Mouse (Mus musculus) left cerebral cortex, adult 6 months (tissue): ENCODE measurements around the gene Dhps. TPM values are rescaled to one million over a fixed set of nuclear protein-coding genes. Genes with fewer than 3 reads are reported as not detected.

Experiments used
- long read RNA-seq, 2 experiments: library from polyadenylated mRNA; unstranded; transcript quantifications; one replicate each; pipeline ENCODE4 v2.0.0; 2019 to 2020
- polyA plus RNA-seq: library from polyadenylated mRNA; unstranded; fragments of <200 nt; fragmentation: Nextera tagmentation; gene quantifications from 2 replicates; pipeline ENCODE4 v1.2.3, GENCODE M21; 2021

Dhps gene
- polyA plus RNA-seq, result 72.9 and 74.5 TPM in 2 replicates
- long read RNA-seq, experiment 1, transcript Dhps-207 (8 exons, 1,166 nt), result minor isoform, 6 of 272 reads
- long read RNA-seq, experiment 1, transcript Dhps-201 (9 exons, 1,333 nt), result major isoform, 186 of 272 reads
- long read RNA-seq, experiment 1, partial matches to known transcripts, result 2 of 272 reads
- long read RNA-seq, experiment 1, other reads (novel, unspliced or antisense), result 71 of 272 reads
- long read RNA-seq, experiment 2, transcript Dhps-201 (9 exons, 1,333 nt), result major isoform, 42 of 77 reads
- long read RNA-seq, experiment 2, transcript Dhps-202 (2 exons, 659 nt), result minor isoform, 10 of 77 reads
- long read RNA-seq, experiment 2, transcript Dhps-206 (7 exons, 1,097 nt), result minor isoform, 7 of 77 reads
- long read RNA-seq, experiment 2, partial matches to known transcripts, result 8 of 77 reads
- long read RNA-seq, experiment 2, other reads (novel, unspliced or antisense), result 8 of 77 reads

DNA sequence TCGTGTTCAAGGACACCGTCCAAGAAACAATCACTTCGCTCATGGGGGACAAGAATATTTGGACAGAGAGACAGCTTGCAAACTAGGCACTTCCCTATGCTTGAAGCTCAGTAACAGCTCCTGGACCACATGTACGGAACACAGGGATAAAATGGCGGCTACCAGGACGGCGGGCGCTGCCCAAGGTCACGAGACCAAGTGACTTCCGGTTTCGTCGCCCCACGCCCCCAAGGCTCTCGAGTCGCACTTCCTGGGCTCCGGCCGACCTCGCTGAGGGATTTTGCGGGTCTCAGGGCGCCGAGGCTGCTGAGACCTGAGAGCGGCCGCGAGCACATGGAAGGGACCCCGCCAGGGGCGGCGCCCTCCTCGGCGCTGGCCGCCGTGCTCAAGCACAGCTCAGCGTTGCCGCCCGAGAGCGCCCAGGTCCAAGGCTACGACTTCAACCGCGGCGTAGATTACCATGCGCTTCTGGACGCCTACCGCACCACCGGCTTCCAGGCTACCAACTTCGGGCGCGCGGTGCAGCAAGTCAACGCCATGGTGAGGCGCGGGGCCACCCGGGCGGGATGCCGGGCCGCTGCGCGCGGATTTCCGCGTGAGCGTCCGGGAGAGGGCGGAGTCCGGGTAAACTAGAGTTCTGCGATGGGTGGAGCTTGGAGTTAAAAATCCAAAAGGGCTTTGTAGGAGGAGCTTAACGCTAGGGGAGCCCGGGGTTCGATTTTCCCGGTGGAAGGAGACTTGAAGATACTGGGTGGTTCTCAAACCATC lies at the start of gene Dhps:
Gene Dhps (plus strand): TSS at position 244 of the 768 bp plus-strand sequence.

DNA sequence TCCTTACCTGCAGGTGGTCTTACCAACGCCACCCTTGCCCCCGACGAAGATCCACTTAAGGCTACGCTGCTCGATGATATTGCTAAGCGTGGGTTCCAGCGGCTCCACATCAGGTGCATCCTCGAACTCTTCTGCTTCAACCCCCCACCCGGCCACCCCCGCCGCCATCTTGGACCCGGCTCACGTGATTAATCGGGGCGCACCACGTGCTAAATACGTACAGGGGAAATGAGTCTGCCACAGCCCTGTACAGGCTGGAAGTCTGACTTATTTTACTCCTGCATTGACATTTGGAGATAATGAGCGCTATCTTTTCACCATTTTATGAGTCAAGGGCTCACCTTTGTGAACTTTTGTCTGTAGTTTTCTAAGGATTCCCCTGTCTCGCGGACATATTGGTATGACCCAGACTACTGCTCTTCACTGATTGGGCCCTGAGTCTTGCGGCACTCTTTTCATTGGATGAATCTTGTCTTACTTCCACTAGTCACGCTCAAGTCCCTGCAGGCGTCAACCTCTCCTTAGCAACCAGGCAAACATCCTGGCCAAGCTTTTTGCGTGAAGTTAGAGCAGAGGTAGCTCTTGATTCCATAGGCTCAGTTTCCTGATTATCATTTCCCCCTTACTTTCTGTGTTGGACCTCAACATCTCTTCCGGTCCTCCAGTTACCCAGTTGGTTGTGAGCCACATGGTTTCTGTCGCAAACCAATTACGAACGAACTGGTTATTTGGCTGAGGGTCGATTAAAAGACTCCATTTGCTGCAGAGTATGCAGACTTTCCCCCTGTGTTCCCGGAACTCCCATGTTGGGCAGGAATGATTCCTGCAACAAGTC lies 46.2 kb upstream of the Dhps start, which contains the start of gene Asna1:
Gene Asna1 (minus strand): TSS at position 184 of the 835 bp plus-strand sequence.

DNA sequence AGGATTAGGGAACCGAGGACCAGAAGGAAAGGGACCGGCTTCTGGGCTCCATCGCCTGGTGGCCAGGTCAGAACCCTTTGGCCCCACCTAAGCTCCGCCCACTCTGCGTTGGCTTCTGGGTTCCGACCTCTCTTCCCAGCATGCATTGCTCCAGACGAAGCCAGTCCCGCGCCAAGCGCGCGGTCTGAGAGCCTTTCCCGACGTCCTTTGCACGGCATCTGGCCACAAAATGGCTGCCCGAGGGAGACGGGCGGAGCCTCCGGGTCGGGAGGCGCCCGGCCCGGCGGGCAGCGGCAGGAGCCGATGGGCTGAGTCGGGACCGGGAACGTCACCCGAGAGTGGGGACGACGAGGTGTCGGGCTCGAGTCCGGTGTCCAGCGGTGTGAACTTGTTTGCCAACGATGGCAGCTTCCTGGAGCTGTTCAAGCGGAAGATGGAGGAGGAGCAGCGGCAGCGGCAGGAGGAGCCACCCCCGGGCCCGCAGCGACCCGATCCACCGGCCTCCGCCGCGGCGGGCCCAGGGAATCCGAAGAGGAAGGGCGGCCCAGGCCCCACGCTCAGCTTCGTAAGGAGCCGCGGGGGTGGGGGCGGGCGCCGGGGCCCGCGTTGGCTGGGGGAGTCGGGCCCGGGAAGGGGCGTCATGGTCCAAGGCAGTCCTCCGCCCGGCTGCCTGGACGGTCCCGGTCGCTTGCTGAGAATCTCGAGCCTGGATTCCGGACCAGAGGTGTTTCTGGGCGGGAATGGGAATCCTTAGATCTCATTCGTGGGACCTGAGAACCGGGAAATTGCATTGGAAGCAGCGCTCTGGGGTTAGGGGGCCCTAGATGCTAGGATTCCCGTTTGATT lies 44.7 kb upstream of the Dhps start, which contains the start of gene Trir:
Gene Trir (plus strand): TSS at position 154 of the 846 bp plus-strand sequence.

GRCm38 (mm10) chr8:85036718-85037365 lies 34.7 kb upstream of the Dhps start, which contains the start of gene Tnpo2:
Tnpo2 (plus strand) TSS chr8:85036915.

GRCm38 (mm10) chr8:85059879-85060616 lies 11.5 kb upstream of the Dhps start, which contains the start of gene Fbxw9:
Fbxw9 (plus strand) TSS chr8:85060055.

GRCm38 (mm10) chr8:85067982-85068381 lies 3.6 kb upstream of the Dhps start, which contains the start of gene Gm5741:
Gm5741 (minus strand) TSS chr8:85067982.

DNA sequence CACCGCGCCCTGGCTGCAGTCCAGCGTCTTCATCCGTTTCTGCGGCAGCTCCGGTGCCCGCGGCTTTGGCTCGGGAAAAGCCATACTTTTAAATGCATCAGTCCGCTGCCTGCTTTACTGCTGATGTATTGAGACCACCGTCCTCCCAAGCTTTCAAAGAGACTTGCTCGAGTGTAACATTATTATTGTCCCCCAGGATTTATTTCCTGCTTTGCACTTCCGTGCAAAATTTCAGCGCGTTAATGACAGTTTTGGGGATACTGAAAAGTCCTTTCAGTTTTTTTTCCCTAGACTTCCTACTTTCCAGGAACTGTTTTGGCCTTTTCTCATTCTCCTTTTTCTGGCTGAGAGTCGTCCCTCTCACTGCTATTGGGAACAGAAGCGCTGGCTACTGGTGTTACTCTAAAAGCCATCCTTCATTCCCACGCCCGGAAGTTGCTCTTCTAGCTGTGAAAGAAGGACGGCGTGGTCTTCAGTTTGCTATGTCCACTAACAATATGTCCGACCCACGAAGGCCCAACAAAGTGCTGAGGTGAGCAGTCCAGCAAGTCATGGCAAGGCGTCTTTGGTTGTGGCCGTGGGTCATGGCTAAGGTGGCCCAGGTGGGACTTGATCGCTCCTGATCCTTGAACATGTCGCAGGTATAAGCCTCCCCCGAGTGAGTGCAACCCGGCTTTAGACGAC lies 9.1 kb downstream of the Dhps start, which contains the start of gene Wdr83os:
Gene Wdr83os (plus strand): TSS at position 209 of the 684 bp plus-strand sequence.

GRCm38 (mm10) chr8:85081216-85081555 lies 9.6 kb downstream of the Dhps start, which contains the start of gene Wdr83:
Wdr83 (minus strand) TSS chr8:85081306.

GRCm38 (mm10) chr8:85083108-85083813 lies 11.7 kb downstream of the Dhps start, which contains the start of gene Man2b1:
Man2b1 (plus strand) TSS chr8:85083270.

DNA sequence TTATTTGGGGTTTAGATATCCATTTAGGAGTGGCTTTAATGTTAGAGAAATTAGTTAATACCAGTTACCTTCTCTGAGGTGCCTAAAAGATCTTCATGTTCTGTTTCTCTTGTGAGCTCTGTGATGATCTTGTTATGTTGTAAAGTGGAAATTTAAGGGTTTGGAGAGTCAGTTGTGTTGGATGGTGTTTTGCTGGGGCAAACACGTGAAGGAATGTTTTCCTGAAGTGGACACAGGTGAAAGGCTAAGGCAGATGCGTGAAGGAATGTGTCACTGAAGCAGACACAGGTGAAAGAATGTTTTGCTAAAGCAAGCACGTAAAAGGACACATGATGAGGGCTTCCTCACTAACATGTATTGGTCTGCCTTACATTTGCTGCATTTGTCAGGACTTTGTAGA lies 51.4 kb downstream of the Dhps start, which contains the start of gene Zfp791:
Gene Zfp791 (minus strand): TSS at position 101 of the 400 bp plus-strand sequence.

Other genes with a start within 250 kb of the Dhps start
- 19.8 and 22.2 TPM in 2 replicates for gene Dand5, start 248.9 kb upstream of the Dhps start, polyA plus RNA-seq
- 46.3 and 55.1 TPM in 2 replicates for gene Gadd45gip1, start 240.2 kb upstream of the Dhps start, polyA plus RNA-seq
- gene Rad23a, start 231.1 kb upstream of the Dhps start, polyA plus RNA-seq, result 149 and 190 TPM in 2 replicates
- gene Calr, start 224.8 kb upstream of the Dhps start, polyA plus RNA-seq, result 138 and 151 TPM in 2 replicates
- 20.6 and 22.2 TPM in 2 replicates for gene Farsa, start 214.8 kb upstream of the Dhps start, polyA plus RNA-seq
- 7.5 and 8.4 TPM in 2 replicates for gene Syce2, start 199.6 kb upstream of the Dhps start, polyA plus RNA-seq
- gene Gcdh, start 177.8 kb upstream of the Dhps start, polyA plus RNA-seq, result 19.7 and 26.0 TPM in 2 replicates
- gene Klf1, start 169.8 kb upstream of the Dhps start, polyA plus RNA-seq, result 0.12 and 0.31 TPM in 2 replicates
- 4.7 and 4.8 TPM in 2 replicates for gene Dnase2a, start 163.2 kb upstream of the Dhps start, polyA plus RNA-seq
- gene Mast1, start 134.4 kb upstream of the Dhps start, polyA plus RNA-seq, result 9.3 and 21.9 TPM in 2 replicates
- 0.22 and 0.26 TPM in 2 replicates for gene Rtbdn, start 124.8 kb upstream of the Dhps start, polyA plus RNA-seq
- gene Gm49661, start 102.3 kb upstream of the Dhps start, polyA plus RNA-seq, result not detected in 2 replicates
- gene Prdx2, start 102.2 kb upstream of the Dhps start, polyA plus RNA-seq, result 606 and 755 TPM in 2 replicates
- gene Rnaseh2a, start 102.0 kb upstream of the Dhps start, polyA plus RNA-seq, result 49.5 and 54.5 TPM in 2 replicates
- 127 and 330 TPM in 2 replicates for gene Junb, start 93.0 kb upstream of the Dhps start, polyA plus RNA-seq
- 4.2 and 6.7 TPM in 2 replicates for gene Hook2, start 81.2 kb upstream of the Dhps start, polyA plus RNA-seq
- not detected in 2 replicates for gene Best2, start 57.2 kb upstream of the Dhps start, polyA plus RNA-seq
- 30.3 and 93.5 TPM in 2 replicates for gene Asna1, start 46.5 kb upstream of the Dhps start, polyA plus RNA-seq
- gene Trir, start 44.9 kb upstream of the Dhps start, polyA plus RNA-seq, result 31.7 and 158 TPM in 2 replicates
- 25.2 and 34.4 TPM in 2 replicates for gene Tnpo2, start 34.8 kb upstream of the Dhps start, polyA plus RNA-seq
- 12.5 and 21.0 TPM in 2 replicates for gene Fbxw9, start 11.7 kb upstream of the Dhps start, polyA plus RNA-seq
- not detected in 2 replicates for gene Gm5741, start 3.8 kb upstream of the Dhps start, polyA plus RNA-seq
- gene Wdr83os, start 9.0 kb downstream of the Dhps start, polyA plus RNA-seq, result 114 and 122 TPM in 2 replicates
- gene Wdr83, start 9.5 kb downstream of the Dhps start, polyA plus RNA-seq, result 30.0 and 38.6 TPM in 2 replicates
- 13.9 and 19.1 TPM in 2 replicates for gene Man2b1, start 11.5 kb downstream of the Dhps start, polyA plus RNA-seq
- 1.3 and 1.7 TPM in 2 replicates for gene Zfp791, start 51.3 kb downstream of the Dhps start, polyA plus RNA-seq
- not detected in 2 replicates for gene Cks1brt, start 80.2 kb downstream of the Dhps start, polyA plus RNA-seq
- not detected in 2 replicates for gene Olfr371, start 154.2 kb downstream of the Dhps start, polyA plus RNA-seq
- gene Orc6, start 227.9 kb downstream of the Dhps start, polyA plus RNA-seq, result 44.4 and 46.6 TPM in 2 replicates
- gene Vps35, start 228.0 kb downstream of the Dhps start, polyA plus RNA-seq, result 68.8 and 96.4 TPM in 2 replicates